Mouse (Mus musculus) stomach, postnatal 0 days (tissue): Measurements from ENCODE around the gene Armcx4.

Experiments
- CTCF ChIP-seq: IDR thresholded peaks from 2 replicates; pipeline ENCODE4 v1.5.1; 2016; ENCODE audit warnings: antibody characterized with exemption, low read depth, mild to moderate bottlenecking, moderate library complexity
- EP300 ChIP-seq: optimal IDR thresholded peaks from 2 replicates; pipeline ENCODE3; 2016; ENCODE audit warnings: antibody characterized with exemption

DNA sequence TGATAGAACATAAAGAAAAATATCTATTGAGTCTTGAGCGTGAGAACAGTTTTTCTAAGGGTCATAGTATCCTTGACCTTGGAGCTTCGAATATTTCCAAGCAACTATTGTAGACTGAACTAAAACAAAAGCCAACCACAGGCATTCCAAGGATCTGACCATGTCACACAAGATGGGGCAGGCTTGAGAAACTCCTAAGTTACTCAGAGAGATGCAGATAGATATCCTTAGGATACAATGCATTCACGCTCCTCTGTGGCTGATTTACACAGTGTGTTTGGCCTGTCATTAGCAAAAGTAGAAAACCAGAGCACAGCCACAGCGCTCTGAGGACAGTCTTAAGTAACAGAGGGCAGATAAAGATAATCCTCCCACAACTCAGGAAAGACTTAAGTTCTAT lies 52.8 kb downstream of the Armcx4 start:
- TF ChIP-seq CTCF (no peak), EP300 (no peak)
